Mouse (Mus musculus) lung, postnatal 25 days (tissue): Measurements from ENCODE around the gene Ppm1d.

Experiments used
- DNase-seq: peaks from one replicate; pipeline ENCODE4 v3.0.0; 2022; ENCODE audit warnings: low spot score

Ppm1d gene

GRCm38 (mm10) chr11:85329167-85329894 is 18.3 kb downstream of the Ppm1d start:
- DNase-seq: no peak

- peak; percentile 30 for DNase-seq
These were observed 23.7 kb downstream of the Ppm1d start for GRCm38 (mm10) chr11:85334778-85335177.

- no peak for DNase-seq
These were observed 28.3 kb downstream of the Ppm1d start for GRCm38 (mm10) chr11:85339173-85339831.

GRCm38 (mm10) chr11:85340070-85340616 is 29.1 kb downstream of the Ppm1d start:
- no peak for DNase-seq

- DNase-seq: peak; percentile 99
These were observed 41.7 kb downstream of the Ppm1d start, which contains the start of gene Bcas3 for GRCm38 (mm10) chr11:85352539-85353380. Gene Bcas3, plus strand, starts transcription at chr11:85353167.

- no peak for DNase-seq
These were observed 42.8 kb downstream of the Ppm1d start for GRCm38 (mm10) chr11:85353819-85354218.

GRCm38 (mm10) chr11:85359641-85360040 is 48.6 kb downstream of the Ppm1d start:
- DNase-seq: no peak

GRCm38 (mm10) chr11:85361621-85362020 is 50.6 kb downstream of the Ppm1d start:
- DNase-seq: no peak

- DNase-seq: no peak
These were observed 55.1 kb downstream of the Ppm1d start for GRCm38 (mm10) chr11:85366168-85366567.

GRCm38 (mm10) chr11:85367823-85368222 is 56.8 kb downstream of the Ppm1d start:
- DNase-seq: no peak

GRCm38 (mm10) chr11:85379091-85379490 is 68.0 kb downstream of the Ppm1d start:
- no peak for DNase-seq

- DNase-seq: no peak
These were observed 69.0 kb downstream of the Ppm1d start for GRCm38 (mm10) chr11:85380046-85380445.

- DNase-seq: peak; percentile 77
These were observed 71.0 kb downstream of the Ppm1d start for GRCm38 (mm10) chr11:85382055-85382454.

GRCm38 (mm10) chr11:85383975-85384821 is 73.2 kb downstream of the Ppm1d start:
- DNase-seq: no peak

- DNase-seq: peak; percentile 49
These were observed 81.3 kb downstream of the Ppm1d start for GRCm38 (mm10) chr11:85392179-85392863.

- DNase-seq: no peak
These were observed 81.8 kb downstream of the Ppm1d start for GRCm38 (mm10) chr11:85392864-85393220.

GRCm38 (mm10) chr11:85393990-85394389 is 82.9 kb downstream of the Ppm1d start:
- DNase-seq: no peak

- DNase-seq: no peak
These were observed 84.3 kb downstream of the Ppm1d start for GRCm38 (mm10) chr11:85395361-85395760.
